In genomic region chr8:46898697-46899445, GRCm38 (mm10) we compare ENCODE assay signal across 14 mouse cellular contexts.
DNase-seq lines count a peak whose midpoint lies in the region; ATAC-seq and TF ChIP-seq lines count a peak whose summit lies in the region.
"Had no signal": no experiment of that assay in that cellular context is flagged by ENCODE, and none has a peak within 500 bp of the region (broad histone marks: within the 10 kb centered on the region; RNA-seq: fewer than 3 reads in every experiment).

No protein-coding gene starts in this region.

- intact Hi-C loops in heart, postnatal 25 days (cut with DNase I): loop anchor here (5.0 kb wide), 1 partner anchor 37 kb away; no protein-coding TSS in a partner anchor

- WGBS in lung, embryonic 14.5 days: 23% methylated on average over 5 of the region's 5 CpGs
- 30% methylated on average over 5 of the region's 5 CpGs for WGBS in heart, embryonic 15.5 days
- 44% methylated on average over 5 of the region's 5 CpGs for WGBS in stomach, embryonic 16.5 days

- H3K9me3 ChIP-seq in lung, embryonic 14.5 days (ENCODE audit: low read depth, low read length): no peaks in the 10 kb centered on the region
- no peaks in the 10 kb centered on the region for H3K9me3 ChIP-seq in heart, embryonic 15.5 days (replicated peaks)
- no peaks in the 10 kb centered on the region for H3K9me3 ChIP-seq in stomach, embryonic 16.5 days (replicated peaks; ENCODE audit: control insufficient read depth, low read length)
- H3K9me3 ChIP-seq: midbrain, embryonic 12.5 days had no signal

- peak; percentile 94 for DNase-seq in heart, adult 11 months
- no peak for DNase-seq in heart, postnatal 25 days (ENCODE audit: low spot score)
- DNase-seq in lung, embryonic 14.5 days: peak; percentile 76
- no peak for DNase-seq in lung, postnatal 36 days
- DNase-seq in right cerebral cortex, postnatal 14 days: no peak
- DNase-seq in layer of hippocampus, postnatal 14 days (ENCODE audit: low spot score in 2 of 2): no peak
- DNase-seq: B cell, adult 2 months; cerebellum, adult 8-10 months; thymus, adult 18-20 months had no signal

- peak; percentile 65 for ATAC-seq in lung, embryonic 14.5 days (ENCODE audit: insufficient read depth)
- peak; percentile 67 for ATAC-seq in heart, embryonic 15.5 days (replicated peaks; ENCODE audit: insufficient number of reproducible peaks, insufficient read depth, low FRiP score, low read depth)
- peak; percentile 40; the same call in 1 of the 2 replicates for ATAC-seq in stomach, embryonic 16.5 days (ENCODE audit: insufficient read depth, low FRiP score)
- ATAC-seq: intestine, postnatal 0 days had no signal

- no peak for TF ChIP-seq CTCF in lung, embryonic 14.5 days (IDR thresholded peaks at IDR 0.05; ENCODE audit: low read depth)

- H3K4me2 ChIP-seq in lung, embryonic 14.5 days: no peak overlapping the region
- H3K4me2 ChIP-seq in heart, embryonic 15.5 days: no peak overlapping the region
- H3K4me2 ChIP-seq in stomach, embryonic 16.5 days (ENCODE audit: low read depth, low read length): no peak overlapping the region
- H3K4me2 ChIP-seq: midbrain, embryonic 12.5 days had no signal

- H3K4me1 ChIP-seq in lung, embryonic 14.5 days (ENCODE audit: insufficient read depth): no peaks in the 10 kb centered on the region
- 0 out of 2 replicates have a peak, but pooled peaks cover 5% of the 10 kb centered on the region for H3K4me1 ChIP-seq in heart, embryonic 15.5 days (replicated peaks)
- H3K4me1 ChIP-seq in stomach, embryonic 16.5 days (ENCODE audit: control insufficient read depth, insufficient read depth, low read length): no peaks in the 10 kb centered on the region
- H3K4me1 ChIP-seq: midbrain, embryonic 12.5 days had no signal

- no peak overlapping the region for H3K9ac ChIP-seq in lung, embryonic 14.5 days
- H3K9ac ChIP-seq in heart, embryonic 15.5 days: no peak overlapping the region
- H3K9ac ChIP-seq in stomach, embryonic 16.5 days (ENCODE audit: low read length): no peak overlapping the region
- H3K9ac ChIP-seq: midbrain, embryonic 12.5 days had no signal

- H3K27ac ChIP-seq in lung, embryonic 14.5 days (ENCODE audit: low read depth): peak overlapping the region; percentile 30; the same call in 1 of the 2 replicates
- H3K27ac ChIP-seq in heart, embryonic 15.5 days: no peak overlapping the region
- H3K27ac ChIP-seq in stomach, embryonic 16.5 days (ENCODE audit: low read length): no peak overlapping the region
- H3K27ac ChIP-seq: midbrain, embryonic 12.5 days had no signal

- H3K27me3 ChIP-seq in lung, embryonic 14.5 days (ENCODE audit: insufficient read depth, low read length): no peaks in the 10 kb centered on the region
- H3K27me3 ChIP-seq in heart, embryonic 15.5 days: no peaks in the 10 kb centered on the region
- no peaks in the 10 kb centered on the region for H3K27me3 ChIP-seq in stomach, embryonic 16.5 days (ENCODE audit: control insufficient read depth, insufficient read depth, low read length)
- H3K27me3 ChIP-seq: midbrain, embryonic 12.5 days had no signal

- H3K4me3 ChIP-seq in lung, embryonic 14.5 days (ENCODE audit: low read depth, low read length): no peak overlapping the region
- H3K4me3 ChIP-seq in heart, embryonic 15.5 days: no peak overlapping the region
- no peak overlapping the region for H3K4me3 ChIP-seq in stomach, embryonic 16.5 days (replicated peaks; ENCODE audit: low read length)
- H3K4me3 ChIP-seq: erythroblast, embryonic 14.5 days; midbrain, embryonic 12.5 days had no signal

- no peaks in the 10 kb centered on the region for H3K36me3 ChIP-seq in lung, embryonic 14.5 days (ENCODE audit: insufficient read depth)
- H3K36me3 ChIP-seq in heart, embryonic 15.5 days: no peaks in the 10 kb centered on the region
- H3K36me3 ChIP-seq in stomach, embryonic 16.5 days (ENCODE audit: control insufficient read depth, insufficient read depth, low read length): no peaks in the 10 kb centered on the region
- H3K36me3 ChIP-seq: midbrain, embryonic 12.5 days had no signal

Comparison
In these comparisons a context has a peak if more than half of its experiments do, and no peak if none do; other contexts are left out.
1. DNase-seq: peak in heart, adult 11 months (single experiment) and lung, embryonic 14.5 days (single experiment); none in heart, postnatal 25 days (single experiment), lung, postnatal 36 days (single experiment), right cerebral cortex, postnatal 14 days (single experiment) and layer of hippocampus, postnatal 14 days (0 of 2).
2. Peak in every context shown above with its lines, with median percentiles within 50 percentile points of each other: ATAC-seq.